Mouse (Mus musculus) midbrain, embryonic 11.5 days (tissue): ENCODE results near the gene Gys1. TPM values are rescaled to one million over a fixed set of nuclear protein-coding genes. Genes with fewer than 3 reads are reported as not detected.
"Not testable (repeated sequence)": the region's sequence is repeated elsewhere in the genome, so short reads cannot be mapped to it uniquely, and the experiment has no call there.

Experiments
- ATAC-seq: fragments of 200-750 bp; cut with Nextera tagmentation; 2 replicates; pipeline ENCODE4 v1.8.0; 2017; ENCODE audit warnings: moderate TSS enrichment, moderate library complexity; ENCODE audit not compliant: low FRiP score
- DNase-seq: peaks from one replicate; pipeline ENCODE4 v3.0.0; 2015; ENCODE audit warnings: low spot score; ENCODE audit errors: missing footprints
- H3K27ac ChIP-seq: fragments of 300-500 bp; sonication (generic); 2 replicates; pipeline ENCODE4 v1.5.1; 2014; ENCODE audit warnings: low read depth, low read length
- H3K27me3 ChIP-seq: fragments of 300-500 bp; sonication (generic); 2 replicates; pipeline ENCODE4 v1.6.1; 2014; ENCODE audit warnings: mild to moderate bottlenecking, low read length, moderate library complexity, mixed read lengths; ENCODE audit not compliant: control insufficient read depth, insufficient read depth
- H3K36me3 ChIP-seq: fragments of 300-500 bp; sonication (generic); 2 replicates; pipeline ENCODE4 v1.6.1; 2014; ENCODE audit warnings: mild to moderate bottlenecking, low read length, moderate library complexity, mixed read lengths; ENCODE audit not compliant: control insufficient read depth, insufficient read depth
- H3K4me1 ChIP-seq: fragments of 300-500 bp; sonication (generic); 2 replicates; pipeline ENCODE4 v1.6.1; 2014; ENCODE audit warnings: low read length; ENCODE audit not compliant: control insufficient read depth, insufficient read depth
- H3K4me2 ChIP-seq: fragments of 300-500 bp; sonication (generic); 2 replicates; pipeline ENCODE4 v1.6.1; 2014; ENCODE audit warnings: mild to moderate bottlenecking, moderate library complexity
- H3K4me3 ChIP-seq: fragments of 300-500 bp; sonication (generic); 2 replicates; pipeline ENCODE4 v1.5.1; 2014; ENCODE audit warnings: low read depth, low read length
- H3K9ac ChIP-seq: fragments of 300-500 bp; sonication (generic); 2 replicates; pipeline ENCODE4 v1.6.1; 2014; ENCODE audit warnings: low read length
- H3K9me3 ChIP-seq: fragments of 300-500 bp; sonication (generic); 2 replicates; pipeline ENCODE4 v1.6.1; 2016; ENCODE audit warnings: low read length; ENCODE audit not compliant: control insufficient read depth
- WGBS: fragments of 180-500 bp; shearing (Covaris S2); extraction: QIAGEN DNeasy Blood & Tissue Kit; methylation state at CpG from one replicate; pipeline ENCODE4 v1.1.7; 2014; 5-methylcytosine and 5-hydroxymethylcytosine counted together
- polyA plus RNA-seq: library from polyadenylated mRNA; unstranded; fragments of >200 nt; fragmentation: Nextera tagmentation; extraction: Ambion mirVana; gene quantifications from 2 replicates; pipeline ENCODE4 v1.2.1, GENCODE M21; 2014

Gys1 gene
- polyA plus RNA-seq, 1 experiment from 2014 or later: 26.8 TPM

GRCm38 (mm10) chr7:45467090-45467670, 32.5 kb downstream of the Gys1 start:
- H3K27ac ChIP-seq: no peak overlapping the region
- no peak for DNase-seq
- ATAC-seq: no peak
- H3K27me3 ChIP-seq: no peaks in the 10 kb centered on the region
- H3K4me3 ChIP-seq: peak overlapping the region; percentile 87
- peaks cover 12% of the 10 kb centered on the region for H3K4me1 ChIP-seq
- H3K4me2 ChIP-seq: peak overlapping the region; percentile 95
- H3K36me3 ChIP-seq: peaks cover 6% of the 10 kb centered on the region; the same call in 1 of the 2 replicates
- H3K9ac ChIP-seq: peak overlapping the region; percentile 88; the same call in 1 of the 2 replicates
- H3K9me3 ChIP-seq: no peaks in the 10 kb centered on the region
- 33% methylated on average over 7 of the region's 7 CpGs for WGBS

- H3K4me3 ChIP-seq: no peak overlapping the region
- WGBS: 16% methylated on average over 3 of the region's 3 CpGs
- H3K9ac ChIP-seq: no peak overlapping the region
- peaks cover 5% of the 10 kb centered on the region for H3K4me1 ChIP-seq
- no peaks in the 10 kb centered on the region for H3K36me3 ChIP-seq
- no peaks in the 10 kb centered on the region for H3K27me3 ChIP-seq
- DNase-seq: peak; percentile 98
- ATAC-seq: no peak
- no peaks in the 10 kb centered on the region for H3K9me3 ChIP-seq
- H3K4me2 ChIP-seq: no peak overlapping the region
- H3K27ac ChIP-seq: no peak overlapping the region
These were observed 36.2 kb downstream of the Gys1 start for GRCm38 (mm10) chr7:45470869-45471268.

GRCm38 (mm10) chr7:45475291-45475969, 40.8 kb downstream of the Gys1 start:
- Histone ChIP-seq H3K9ac (no peak overlapping the region), H3K4me1 (no peaks in the 10 kb centered on the region), H3K27me3 (no peaks in the 10 kb centered on the region), H3K9me3 (no peaks in the 10 kb centered on the region), H3K4me3 (no peak overlapping the region), H3K36me3 (no peaks in the 10 kb centered on the region), H3K4me2 (no peak overlapping the region), H3K27ac (no peak overlapping the region)
- ATAC-seq (no peak), DNase-seq (peak; percentile 71)
- WGBS: 76% methylated on average over 16 of the region's 16 CpGs

- Histone ChIP-seq H3K4me1 (no peaks in the 10 kb centered on the region), H3K27me3 (no peaks in the 10 kb centered on the region), H3K36me3 (no peaks in the 10 kb centered on the region), H3K9me3 (no peaks in the 10 kb centered on the region), H3K27ac (no peak overlapping the region), H3K4me2 (no peak overlapping the region), H3K4me3 (no peak overlapping the region), H3K9ac (no peak overlapping the region)
- peak; percentile 71 for DNase-seq
- 37% methylated on average over 1 of the region's 1 CpGs for WGBS
- ATAC-seq: no peak
These were observed 41.8 kb downstream of the Gys1 start for GRCm38 (mm10) chr7:45476453-45476852.

- Histone ChIP-seq H3K4me1 (no peaks in the 10 kb centered on the region), H3K4me2 (no peak overlapping the region), H3K36me3 (no peaks in the 10 kb centered on the region), H3K9ac (no peak overlapping the region), H3K9me3 (no peaks in the 10 kb centered on the region), H3K4me3 (no peak overlapping the region), H3K27ac (no peak overlapping the region), H3K27me3 (no peaks in the 10 kb centered on the region)
- WGBS: 23% methylated on average over 3 of the region's 3 CpGs
- no peak for ATAC-seq
- DNase-seq: peak; percentile 83
These were observed 42.4 kb downstream of the Gys1 start for GRCm38 (mm10) chr7:45477003-45477402.

GRCm38 (mm10) chr7:45478774-45479173, 44.1 kb downstream of the Gys1 start:
- 96% methylated on average over 7 of the region's 7 CpGs for WGBS
- Histone ChIP-seq H3K36me3 (no peaks in the 10 kb centered on the region), H3K4me2 (no peak overlapping the region), H3K4me3 (no peak overlapping the region), H3K9ac (no peak overlapping the region), H3K27me3 (no peaks in the 10 kb centered on the region), H3K9me3 (no peaks in the 10 kb centered on the region), H3K27ac (no peak overlapping the region), H3K4me1 (no peaks in the 10 kb centered on the region)
- ATAC-seq (no peak), DNase-seq (no peak)

- H3K4me1 ChIP-seq: not testable (repeated sequence)
These were observed 45.7 kb downstream of the Gys1 start for GRCm38 (mm10) chr7:45480310-45480709.

GRCm38 (mm10) chr7:45481374-45481927, 46.8 kb downstream of the Gys1 start, which contains the start of gene Tulp2:
TSS of gene Tulp2 (plus strand) at chr7:45481877.
- Histone ChIP-seq H3K4me1 (no peaks in the 10 kb centered on the region), H3K27ac (no peak within 1 kb of the TSS), H3K27me3 (no peaks in the 10 kb centered on the region), H3K9me3 (no peaks in the 10 kb centered on the region), H3K9ac (no peak within 1 kb of the TSS), H3K36me3 (no peaks in the 10 kb centered on the region), H3K4me3 (no peak within 1 kb of the TSS), H3K4me2 (no peak within 1 kb of the TSS)
- 57% methylated on average over 15 of the region's 15 CpGs for WGBS
- ATAC-seq (peak; percentile 77), DNase-seq (peak; percentile 90)

More at GRCm38 (mm10) chr7:45480310-45480709, 45.7 kb downstream of the Gys1 start:
- H3K36me3 ChIP-seq, DNase-seq, H3K4me2 ChIP-seq, H3K27ac ChIP-seq, H3K4me3 ChIP-seq, H3K9ac ChIP-seq, H3K27me3 ChIP-seq, H3K9me3 ChIP-seq, ATAC-seq: not testable (repeated sequence)
- whole genome bisulfite sequencing: 76% methylated on average over 3 of the region's 4 CpGs

GRCm38 (mm10) chr7:45482166-45482565, 47.5 kb downstream of the Gys1 start:
- DNase-seq: no peak
- no peak overlapping the region for H3K4me3 ChIP-seq
- 88% methylated on average over 1 of the region's 1 CpGs for WGBS
- H3K27ac ChIP-seq: no peak overlapping the region
- ATAC-seq: no peak
- H3K36me3 ChIP-seq: no peaks in the 10 kb centered on the region
- no peak overlapping the region for H3K9ac ChIP-seq
- no peaks in the 10 kb centered on the region for H3K4me1 ChIP-seq
- no peak overlapping the region for H3K4me2 ChIP-seq
- H3K9me3 ChIP-seq: no peaks in the 10 kb centered on the region
- H3K27me3 ChIP-seq: no peaks in the 10 kb centered on the region
